Comparison of ENCODE assay signal across 17 mouse cellular contexts in genomic region chr11:114331579-114332150, GRCm38 (mm10).
DNase-seq lines count a peak whose midpoint lies in the region; ATAC-seq and TF ChIP-seq lines count a peak whose summit lies in the region.
"Had no signal": no experiment of that assay in that cellular context is flagged by ENCODE, and none has a peak within 500 bp of the region (broad histone marks: within the 10 kb centered on the region; RNA-seq: fewer than 3 reads in every experiment).

No protein-coding gene starts in this region.

- peak; percentile 20 to 25 for DNase-seq in cerebellum, adult 2 months
- DNase-seq in cerebellum, adult 11 months = no peak
- no peak for DNase-seq in kidney, adult 18-20 months
- DNase-seq in cerebellum, adult 8-10 months = peak; percentile 4
- peak; percentile 3 to 45 for DNase-seq in kidney, postnatal 25 days
- no peak for DNase-seq in spleen, adult 12 weeks (ENCODE audit: low spot score)
- no peak for DNase-seq in thymus, adult 2 months
- DNase-seq: gastrocnemius, postnatal 10 days; right cerebral cortex, postnatal 4 days; thymus, postnatal 14 days had no signal

- 22% methylated on average over 5 of the region's 5 CpGs for WGBS in cerebellum, adult 2 months
- 67% methylated on average over 5 of the region's 5 CpGs for WGBS in kidney, embryonic 15.5 days
- 87% methylated on average over 5 of the region's 5 CpGs for WGBS in thymus, adult 2 months

- no peak for TF ChIP-seq CTCF in cerebellum, adult 2 months (IDR thresholded peaks at IDR 0.05; ENCODE audit: borderline replicate concordance, insufficient read depth, low read depth, low read length)
- TF ChIP-seq CTCF in thymus, adult 2 months (IDR thresholded peaks at IDR 0.05; ENCODE audit: borderline replicate concordance, control insufficient read depth, extremely low read depth, insufficient read depth, low read length, poor library complexity) = no peak

- no peak for ATAC-seq in kidney, embryonic 15.5 days (replicated peaks; ENCODE audit: low FRiP score)
- ATAC-seq: forebrain, embryonic 16.5 days had no signal

- no peak for TF ChIP-seq POLR2A in cerebellum, adult 2 months (IDR thresholded peaks at IDR 0.05; ENCODE audit: borderline replicate concordance, insufficient read depth, low read length)
- no peak for TF ChIP-seq POLR2A in thymus, adult 2 months (IDR thresholded peaks at IDR 0.05; ENCODE audit: control insufficient read depth, extremely low read depth, insufficient read depth, low read length, poor library complexity)

- H3K27me3 ChIP-seq in cerebellum, adult 2 months (ENCODE audit: control insufficient read depth, insufficient read depth, low read length) = peaks cover 1% of the 10 kb centered on the region; the same call in 1 of the 2 replicates
- H3K27me3 ChIP-seq in kidney, embryonic 15.5 days = no peaks in the 10 kb centered on the region
- H3K27me3 ChIP-seq in thymus, adult 2 months (ENCODE audit: control insufficient read depth, insufficient read depth, low read length) = no peaks in the 10 kb centered on the region
- H3K27me3 ChIP-seq: limb, embryonic 15.5 days; Patski had no signal

- H3K27ac ChIP-seq in cerebellum, adult 2 months (ENCODE audit: insufficient read depth, low read length) = no peak overlapping the region
- H3K27ac ChIP-seq in kidney, embryonic 15.5 days = peak overlapping the region; percentile 66
- no peak overlapping the region for H3K27ac ChIP-seq in thymus, adult 2 months (ENCODE audit: control insufficient read depth, insufficient read depth, low read length)
- H3K27ac ChIP-seq: layer of hippocampus, adult 2 months; left cerebral cortex, adult 2 months; limb, embryonic 15.5 days; neural tube, embryonic 13.5 days had no signal

- no peak overlapping the region for H3K9ac ChIP-seq in kidney, embryonic 15.5 days
- H3K9ac ChIP-seq: limb, embryonic 15.5 days; neural tube, embryonic 13.5 days had no signal

- H3K36me3 ChIP-seq in kidney, embryonic 15.5 days = no peaks in the 10 kb centered on the region
- no peaks in the 10 kb centered on the region for H3K36me3 ChIP-seq in thymus, adult 2 months (ENCODE audit: control insufficient read depth, insufficient read depth, low read length)
- H3K36me3 ChIP-seq: limb, embryonic 15.5 days; neural tube, embryonic 13.5 days had no signal

- peaks cover 14% of the 10 kb centered on the region for H3K4me1 ChIP-seq in cerebellum, adult 2 months (ENCODE audit: control insufficient read depth, insufficient read depth, low read length)
- H3K4me1 ChIP-seq in kidney, embryonic 15.5 days = peaks cover 11% of the 10 kb centered on the region
- H3K4me1 ChIP-seq in thymus, adult 2 months (replicated peaks; ENCODE audit: control insufficient read depth, insufficient read depth, low read length) = no peaks in the 10 kb centered on the region

- H3K9me3 ChIP-seq in kidney, embryonic 15.5 days (replicated peaks) = no peaks in the 10 kb centered on the region
- H3K9me3 ChIP-seq: limb, embryonic 15.5 days; neural tube, embryonic 13.5 days had no signal

- no peak overlapping the region for H3K4me3 ChIP-seq in cerebellum, adult 2 months (replicated peaks; ENCODE audit: insufficient read depth, low read depth, low read length)
- H3K4me3 ChIP-seq in kidney, embryonic 15.5 days (replicated peaks) = no peak overlapping the region
- no peak overlapping the region for H3K4me3 ChIP-seq in thymus, adult 2 months (ENCODE audit: control insufficient read depth, insufficient read depth, low read length)
- H3K4me3 ChIP-seq: layer of hippocampus, adult 2 months; left cerebral cortex, adult 2 months; limb, embryonic 15.5 days; neural tube, embryonic 13.5 days had no signal

- no peak overlapping the region for H3K4me2 ChIP-seq in kidney, embryonic 15.5 days
- H3K4me2 ChIP-seq: limb, embryonic 15.5 days; neural tube, embryonic 13.5 days had no signal

Comparison
In these comparisons a context has a peak if more than half of its experiments do, and no peak if none do; other contexts are left out.
1. DNase-seq: peak in cerebellum, adult 2 months (2 of 2), cerebellum, adult 8-10 months (single experiment) and kidney, postnatal 25 days (2 of 2); none in cerebellum, adult 11 months (single experiment), kidney, adult 18-20 months (single experiment), spleen, adult 12 weeks (single experiment) and thymus, adult 2 months (single experiment).